Mouse (Mus musculus) small intestine, adult 2 months (tissue): ENCODE measurements around the gene Igflr1. TPM values are rescaled to one million over a fixed set of nuclear protein-coding genes. Genes with fewer than 3 reads are reported as not detected.

Experiments used
- H3K27ac ChIP-seq: fragments of 200-500 bp; 2 replicates; pipeline ENCODE4 v1.5.1; 2012; ENCODE audit warnings: low read depth, low read length, control low read depth, inconsistent platforms; ENCODE audit not compliant: insufficient read depth
- H3K27me3 ChIP-seq: fragments of 200-500 bp; 2 replicates; pipeline ENCODE4 v1.6.1; 2012; ENCODE audit warnings: mild to moderate bottlenecking, moderate library complexity, low read length, inconsistent platforms; ENCODE audit not compliant: control insufficient read depth, insufficient read depth
- H3K36me3 ChIP-seq: fragments of 200-500 bp; 2 replicates; pipeline ENCODE4 v1.6.1; 2012; ENCODE audit warnings: mild to moderate bottlenecking, low read length, control low read depth, inconsistent platforms; ENCODE audit not compliant: control insufficient read depth, insufficient read depth
- H3K4me1 ChIP-seq: fragments of 200-500 bp; 2 replicates; pipeline ENCODE4 v1.6.1; 2012; ENCODE audit warnings: low read length, inconsistent platforms, mixed read lengths; ENCODE audit not compliant: control insufficient read depth, insufficient read depth, insufficient read length
- H3K4me3 ChIP-seq: fragments of 200-500 bp; 2 replicates; pipeline ENCODE4 v1.5.1; 2012; ENCODE audit warnings: low read depth, mild to moderate bottlenecking, control low read depth, inconsistent platforms, low read length, moderate library complexity
- CTCF ChIP-seq: fragments of 200-500 bp; IDR thresholded peaks from 2 replicates; pipeline ENCODE4 v1.5.1; 2012; ENCODE audit warnings: low read depth, mild to moderate bottlenecking, control low read depth, inconsistent platforms, low read length, moderate library complexity, mixed read lengths; ENCODE audit not compliant: insufficient replicate concordance, insufficient read length; ENCODE audit errors: extremely low read depth
- POLR2A ChIP-seq: fragments of 200-500 bp; IDR thresholded peaks from 2 replicates; pipeline ENCODE4 v1.6.1; 2012; ENCODE audit warnings: low read depth, mild to moderate bottlenecking, control low read depth, inconsistent platforms, low read length, moderate library complexity
- WGBS: fragments of 180-500 bp; shearing (Covaris S2); methylation state at CpG from one replicate; pipeline ENCODE4 v1.1.7; 2018; 5-methylcytosine and 5-hydroxymethylcytosine counted together
- polyA plus RNA-seq: library from polyadenylated mRNA; depleted of rRNA; stranded (reverse); fragments of >200 nt; gene quantifications from 2 replicates; pipeline ENCODE4 v1.2.3, GENCODE M21; 2012

The Igflr1 gene
- polyA plus RNA-seq, 1 experiment = 11.4 TPM

- no peak for TF ChIP-seq POLR2A
- TF ChIP-seq CTCF = no peak
- H3K27ac ChIP-seq = peak overlapping the region; percentile 13; the same call in 1 of the 2 replicates
- 16% methylated on average over 2 of the region's 2 CpGs for WGBS
Measured at GRCm38 (mm10) chr7:30572969-30573368, 7.7 kb downstream of the Igflr1 start.

GRCm38 (mm10) chr7:30579950-30580349 lies 14.7 kb downstream of the Igflr1 start:
- Histone ChIP-seq H3K4me1 (no peaks in the 10 kb centered on the region), H3K27ac (no peak overlapping the region), H3K27me3 (no peaks in the 10 kb centered on the region), H3K4me3 (no peak overlapping the region), H3K36me3 (peaks cover 95% of the 10 kb centered on the region)
- TF ChIP-seq CTCF (no peak), POLR2A (no peak)
- WGBS = 81% methylated on average over 8 of the region's 8 CpGs

More at GRCm38 (mm10) chr7:30572969-30573368, 7.7 kb downstream of the Igflr1 start:
- H3K36me3 ChIP-seq = peaks cover 86% of the 10 kb centered on the region
- no peak overlapping the region for H3K4me3 ChIP-seq
- H3K4me1 ChIP-seq = no peaks in the 10 kb centered on the region
- no peaks in the 10 kb centered on the region for H3K27me3 ChIP-seq

GRCm38 (mm10) chr7:30581547-30581946 lies 16.3 kb downstream of the Igflr1 start:
- Histone ChIP-seq H3K4me1 (no peaks in the 10 kb centered on the region), H3K4me3 (no peak overlapping the region), H3K36me3 (peaks cover 93% of the 10 kb centered on the region), H3K27ac (no peak overlapping the region), H3K27me3 (no peaks in the 10 kb centered on the region)
- TF ChIP-seq CTCF = no peak
- TF ChIP-seq POLR2A = no peak
- WGBS = 95% methylated on average over 16 of the region's 16 CpGs

GRCm38 (mm10) chr7:30584339-30584738 lies 19.1 kb downstream of the Igflr1 start:
- Histone ChIP-seq H3K4me1 (peaks cover 3% of the 10 kb centered on the region; the same call in 1 of the 2 replicates), H3K4me3 (no peak overlapping the region), H3K27ac (no peak overlapping the region), H3K36me3 (peaks cover 67% of the 10 kb centered on the region), H3K27me3 (no peaks in the 10 kb centered on the region)
- WGBS = 95% methylated on average over 10 of the region's 10 CpGs
- TF ChIP-seq CTCF (no peak), POLR2A (no peak)

- Histone ChIP-seq H3K4me3 (no peak overlapping the region), H3K27me3 (no peaks in the 10 kb centered on the region), H3K27ac (no peak overlapping the region), H3K4me1 (peaks cover 6% of the 10 kb centered on the region), H3K36me3 (peaks cover 58% of the 10 kb centered on the region)
- TF ChIP-seq CTCF (no peak), POLR2A (no peak)
- WGBS = 96% methylated on average over 7 of the region's 7 CpGs
Measured at GRCm38 (mm10) chr7:30585170-30585569, 19.9 kb downstream of the Igflr1 start.

GRCm38 (mm10) chr7:30586455-30587020 lies 21.3 kb downstream of the Igflr1 start:
- peaks cover 46% of the 10 kb centered on the region for H3K36me3 ChIP-seq
- H3K27ac ChIP-seq = no peak overlapping the region
- H3K4me3 ChIP-seq = no peak overlapping the region
- 90% methylated on average over 28 of the region's 28 CpGs for WGBS
- no peaks in the 10 kb centered on the region for H3K27me3 ChIP-seq
- H3K4me1 ChIP-seq = peaks cover 15% of the 10 kb centered on the region
- TF ChIP-seq CTCF (no peak), POLR2A (no peak)

- Histone ChIP-seq H3K4me1 (peaks cover 15% of the 10 kb centered on the region), H3K4me3 (peak overlapping the region; percentile 94), H3K36me3 (peaks cover 32% of the 10 kb centered on the region), H3K27me3 (no peaks in the 10 kb centered on the region), H3K27ac (peak overlapping the region; percentile 60)
- 1% methylated on average over 65 of the region's 67 CpGs for WGBS
- TF ChIP-seq CTCF (0 out of 2 replicates have a peak, but pooled peaks have one; percentile 11), POLR2A (no peak)
Measured at GRCm38 (mm10) chr7:30587842-30588667, 22.8 kb downstream of the Igflr1 start.
